Mouse (Mus musculus) cerebellum, postnatal 36 days (tissue): ENCODE data around the gene Fabp7.

Source experiments
- DNase-seq, 2 experiments: peaks; one replicate each; pipeline ENCODE4 v3.0.0; 2021 to 2022; ENCODE audit warnings: mixed read lengths in 2 of 2

Gene Fabp7

DNA sequence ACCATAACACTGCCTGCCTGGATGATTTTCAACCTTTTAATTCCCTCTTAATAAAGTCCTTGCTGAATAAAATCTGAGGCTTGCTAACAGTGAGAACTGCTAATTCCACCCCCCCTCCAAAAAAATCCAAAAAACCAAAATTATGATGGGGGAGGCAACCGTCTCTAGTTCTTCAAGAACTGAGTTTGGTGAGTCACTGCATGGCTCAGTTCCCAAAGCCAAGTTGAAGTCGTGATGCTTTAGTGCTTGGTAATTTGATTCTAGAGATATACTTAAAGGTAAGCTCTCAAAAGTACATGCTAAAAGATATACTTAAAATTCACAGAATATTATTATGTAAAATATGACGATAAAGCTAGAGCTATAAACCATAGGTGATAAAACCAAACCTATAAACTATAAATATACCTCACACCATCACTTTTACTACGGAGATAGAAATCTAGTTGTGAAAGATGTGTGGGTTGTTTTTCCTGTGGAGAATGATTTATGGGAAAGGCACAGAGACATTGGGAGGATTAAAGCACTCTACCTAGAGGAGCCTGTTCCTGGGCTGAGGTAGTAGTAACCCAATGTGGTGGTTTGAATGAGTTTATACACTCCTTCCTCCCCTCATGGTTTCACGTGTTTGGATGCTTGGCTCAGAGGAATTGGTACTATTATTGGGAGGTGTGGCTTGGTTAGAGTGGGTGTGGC is 27.6 kb downstream of the Fabp7 start:
- DNase-seq = no peak

DNA sequence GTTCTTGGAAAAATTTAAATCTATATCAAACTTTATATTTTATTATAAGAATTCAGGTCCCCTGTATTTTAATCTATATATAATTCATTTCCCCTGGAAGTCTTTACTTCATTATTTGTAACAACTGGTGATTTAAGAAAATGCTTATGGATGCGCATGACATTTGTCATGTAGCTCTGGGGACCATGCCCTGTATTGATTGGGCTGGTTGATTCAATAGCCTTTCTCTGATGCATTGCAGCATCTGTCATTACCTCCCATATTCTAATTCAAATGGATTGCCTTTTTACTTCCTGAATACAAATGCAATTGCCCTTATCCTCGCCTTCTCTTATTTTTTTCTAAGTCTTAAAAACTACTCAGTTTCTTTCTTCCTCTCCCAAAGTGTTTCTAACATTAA is 29.6 kb downstream of the Fabp7 start:
- no peak for DNase-seq

- no peak for DNase-seq
These were observed 31.2 kb downstream of the Fabp7 start for GRCm38 (mm10) chr10:57815869-57816268.

GRCm38 (mm10) chr10:57819209-57819608 is 34.5 kb downstream of the Fabp7 start:
- DNase-seq = no peak

GRCm38 (mm10) chr10:57822473-57822872 is 37.8 kb downstream of the Fabp7 start:
- no peak for DNase-seq

DNA sequence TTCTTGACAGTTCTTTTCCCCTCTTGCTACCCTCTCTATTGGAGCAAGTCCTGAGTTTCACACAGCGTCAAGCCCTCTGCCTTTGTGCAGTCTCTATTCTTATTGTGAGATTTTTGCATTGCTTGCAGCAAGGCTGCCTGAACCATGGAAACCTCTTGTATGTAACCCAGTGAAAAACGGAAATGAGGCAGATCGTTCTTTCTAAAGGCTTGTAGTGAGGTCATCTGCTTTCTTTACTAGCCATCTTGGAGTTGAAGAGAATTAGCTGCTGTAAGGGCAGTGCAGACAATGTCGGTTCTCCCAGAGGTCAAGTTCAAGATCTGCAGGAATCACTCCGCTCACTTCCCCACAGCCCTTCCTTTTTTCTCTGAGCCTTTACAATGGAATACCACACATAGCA is 44.0 kb downstream of the Fabp7 start:
- DNase-seq = no peak

DNA sequence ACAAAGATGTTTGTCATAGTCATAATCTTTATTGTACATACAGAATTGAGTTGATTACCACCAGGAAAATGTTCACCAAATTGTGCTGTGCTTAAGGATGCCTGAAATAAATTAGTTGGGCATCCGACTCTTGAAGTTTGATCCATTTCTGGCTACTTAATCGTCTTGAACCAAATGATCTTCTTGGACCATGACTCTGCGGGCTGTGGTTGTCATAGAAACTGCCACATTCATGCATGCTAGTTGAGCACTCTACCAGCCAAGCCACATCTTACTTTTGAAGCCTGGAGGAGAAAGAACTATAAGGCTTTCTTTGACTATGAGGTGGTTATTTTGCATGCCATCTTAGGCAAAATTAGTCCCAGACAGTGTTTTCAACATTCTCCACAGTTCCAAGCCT is 44.9 kb downstream of the Fabp7 start:
- DNase-seq = no peak

DNA sequence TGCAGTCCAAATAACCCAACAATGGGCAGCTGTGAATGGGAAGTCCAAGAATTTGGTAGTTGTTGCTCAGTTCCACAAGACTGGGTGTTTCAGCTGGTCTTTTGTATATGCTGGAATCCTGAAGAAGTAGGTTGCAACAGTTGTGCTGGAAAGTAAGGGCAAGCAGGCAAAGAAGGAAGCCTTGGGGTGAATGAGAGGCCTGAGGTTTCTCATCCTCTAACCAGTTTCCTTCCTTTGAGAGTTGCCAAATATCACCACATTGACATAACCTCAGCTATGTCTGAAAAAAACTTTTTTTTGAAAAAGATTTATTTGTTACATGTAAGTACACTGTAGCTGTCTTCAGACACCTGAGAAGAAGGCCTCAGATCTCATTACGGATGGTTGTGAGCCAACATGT is 50.4 kb downstream of the Fabp7 start:
- no peak for DNase-seq

- DNase-seq = no peak
These were observed 51.3 kb downstream of the Fabp7 start for GRCm38 (mm10) chr10:57835982-57836381.
